Mouse (Mus musculus): ENCODE results near the gene Nlrp6.

DNA sequence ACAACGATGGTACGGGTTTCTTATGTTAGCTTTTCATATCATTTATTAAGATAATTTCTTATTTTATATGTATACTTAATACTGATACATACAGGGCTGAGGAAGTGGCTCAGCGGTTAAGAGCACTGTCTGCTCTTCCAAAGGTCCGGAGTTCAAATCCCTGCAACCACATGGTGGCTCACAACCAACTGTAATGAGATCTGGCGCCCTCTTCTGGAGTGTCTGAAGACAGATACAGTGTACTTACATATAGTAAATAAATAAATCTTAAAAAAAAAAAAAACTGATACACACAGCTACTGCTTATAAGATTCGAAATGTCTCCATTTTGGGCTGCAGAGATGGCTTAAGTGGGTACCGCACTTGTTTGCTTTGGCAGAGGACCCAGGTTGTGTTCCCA is 13.0 kb upstream of the Nlrp6 start:
- TF ChIP-seq POLR2A (IDR thresholded peaks at IDR 0.05; ENCODE audit: borderline replicate concordance, insufficient read depth, low read length) (no peak), CTCF (IDR thresholded peaks at IDR 0.05; ENCODE audit: borderline replicate concordance, insufficient read depth, low read depth, low read length) (no peak)
